Mouse (Mus musculus) heart, embryonic 10.5 days (tissue): ENCODE measurements around the gene Zc3h7b. TPM values are rescaled to one million over a fixed set of nuclear protein-coding genes. Genes with fewer than 3 reads are reported as not detected.
"Not testable (repeated sequence)": the region's sequence is repeated elsewhere in the genome, so short reads cannot be mapped to it uniquely, and the experiment has no call there.

Experiments used
- DNase-seq: peaks from one replicate; pipeline ENCODE4 v3.0.0-alpha.2; 2017; ENCODE audit warnings: low spot score
- H3K27ac ChIP-seq: fragments of 300-500 bp; sonication (generic); 2 replicates; pipeline ENCODE4 v1.5.1; 2016; ENCODE audit warnings: mild to moderate bottlenecking
- H3K27me3 ChIP-seq: fragments of 300-500 bp; sonication (generic); 2 replicates; pipeline ENCODE4 v1.6.1; 2016; ENCODE audit warnings: mild to moderate bottlenecking; ENCODE audit not compliant: poor library complexity, insufficient read depth, severe bottlenecking
- H3K36me3 ChIP-seq: fragments of 300-500 bp; sonication (generic); 2 replicates; pipeline ENCODE4 v1.6.1; 2016; ENCODE audit warnings: mild to moderate bottlenecking, moderate library complexity
- H3K4me1 ChIP-seq: fragments of 300-500 bp; sonication (generic); 2 replicates; pipeline ENCODE4 v1.6.1; 2016; ENCODE audit warnings: mild to moderate bottlenecking
- H3K4me3 ChIP-seq: fragments of 300-500 bp; sonication (generic); 2 replicates; pipeline ENCODE4 v1.5.1; 2016; ENCODE audit warnings: mild to moderate bottlenecking, moderate library complexity
- H3K9me3 ChIP-seq: fragments of 300-500 bp; sonication (generic); 2 replicates; pipeline ENCODE4 v1.6.1; 2016; ENCODE audit warnings: mild to moderate bottlenecking, moderate library complexity
- WGBS: fragments of 180-500 bp; shearing (Covaris S2); methylation state at CpG from one replicate; pipeline ENCODE4 v1.1.7; 2016; 5-methylcytosine and 5-hydroxymethylcytosine counted together
- polyA plus RNA-seq: library from polyadenylated mRNA; unstranded; fragments of >200 nt; fragmentation: Nextera tagmentation; extraction: Ambion mirVana; gene quantifications from 2 replicates; pipeline ENCODE4 v1.2.1, GENCODE M21; 2016

Zc3h7b gene
- 30.1 and 34.2 TPM in 2 replicates for polyA plus RNA-seq

GRCm38 (mm10) chr15:81744992-81745600 lies at the start of gene Zc3h7b, which contains the start of gene Rangap1:
Gene Zc3h7b (plus strand): TSS chr15:81745057.
Gene Rangap1 (minus strand): TSS chr15:81745530.
- Histone ChIP-seq H3K4me3 (peak within 1 kb of the TSS; percentile 92), H3K27me3 (no peaks in the 10 kb centered on the region), H3K4me1 (peaks cover 23% of the 10 kb centered on the region), H3K27ac (peak within 1 kb of the TSS; percentile 98), H3K9me3 (no peaks in the 10 kb centered on the region), H3K36me3 (peaks cover 4% of the 10 kb centered on the region; the same call in 1 of the 2 replicates)
- peak; percentile 89 for DNase-seq
- under 1% methylated on average over 64 of the region's 65 CpGs for WGBS

- no peak for DNase-seq
- peaks cover 54% of the 10 kb centered on the region for H3K27me3 ChIP-seq
- H3K36me3 ChIP-seq, result peaks cover 5% of the 10 kb centered on the region
- WGBS, result 69% methylated on average over 7 of the region's 7 CpGs
- H3K4me3 ChIP-seq, result no peak within 1 kb of the TSS
- H3K9me3 ChIP-seq, result no peaks in the 10 kb centered on the region
- peaks cover 20% of the 10 kb centered on the region for H3K4me1 ChIP-seq
- no peak within 1 kb of the TSS for H3K27ac ChIP-seq
Measured at GRCm38 (mm10) chr15:81697175-81697574, 47.7 kb upstream of the Zc3h7b start, which contains the start of gene Chadl. Gene Chadl (minus strand): TSS chr15:81697287.

GRCm38 (mm10) chr15:81697847-81698246 lies 47.0 kb upstream of the Zc3h7b start:
- WGBS, result 49% methylated on average over 3 of the region's 3 CpGs
- Histone ChIP-seq H3K36me3 (peaks cover 12% of the 10 kb centered on the region), H3K4me1 (peaks cover 20% of the 10 kb centered on the region), H3K9me3 (no peaks in the 10 kb centered on the region), H3K27ac (no peak overlapping the region), H3K27me3 (peaks cover 47% of the 10 kb centered on the region), H3K4me3 (no peak overlapping the region)
- DNase-seq, result no peak

GRCm38 (mm10) chr15:81698532-81698931 lies 46.3 kb upstream of the Zc3h7b start:
- no peak for DNase-seq
- H3K4me3 ChIP-seq, result no peak overlapping the region
- peaks cover 19% of the 10 kb centered on the region for H3K36me3 ChIP-seq
- peaks cover 16% of the 10 kb centered on the region for H3K4me1 ChIP-seq
- H3K27ac ChIP-seq, result no peak overlapping the region
- H3K27me3 ChIP-seq, result peaks cover 40% of the 10 kb centered on the region
- H3K9me3 ChIP-seq, result no peaks in the 10 kb centered on the region
- 70% methylated on average over 2 of the region's 2 CpGs for WGBS

- Histone ChIP-seq H3K27ac (no peak overlapping the region), H3K4me3 (no peak overlapping the region), H3K36me3 (peaks cover 32% of the 10 kb centered on the region), H3K27me3 (peaks cover 24% of the 10 kb centered on the region), H3K9me3 (no peaks in the 10 kb centered on the region), H3K4me1 (no peaks in the 10 kb centered on the region)
- no peak for DNase-seq
- 77% methylated on average over 2 of the region's 2 CpGs for WGBS
Measured at GRCm38 (mm10) chr15:81700161-81700560, 44.7 kb upstream of the Zc3h7b start.

- no peak for DNase-seq
- WGBS, result 70% methylated on average over 8 of the region's 8 CpGs
- Histone ChIP-seq H3K27ac (no peak overlapping the region), H3K36me3 (peaks cover 36% of the 10 kb centered on the region), H3K4me1 (no peaks in the 10 kb centered on the region), H3K27me3 (peaks cover 20% of the 10 kb centered on the region), H3K9me3 (no peaks in the 10 kb centered on the region), H3K4me3 (no peak overlapping the region)
Measured at GRCm38 (mm10) chr15:81700601-81701000, 44.3 kb upstream of the Zc3h7b start.

GRCm38 (mm10) chr15:81701350-81701749 lies 43.5 kb upstream of the Zc3h7b start:
- H3K4me3 ChIP-seq, result not testable (repeated sequence)
- 77% methylated on average over 4 of the region's 4 CpGs for WGBS

GRCm38 (mm10) chr15:81702306-81703093 lies 42.4 kb upstream of the Zc3h7b start:
- Histone ChIP-seq H3K27ac (no peak overlapping the region), H3K4me3 (no peak overlapping the region), H3K27me3 (peaks cover under 1% of the 10 kb centered on the region; the same call in 1 of the 2 replicates), H3K9me3 (no peaks in the 10 kb centered on the region), H3K4me1 (no peaks in the 10 kb centered on the region), H3K36me3 (peaks cover 54% of the 10 kb centered on the region)
- DNase-seq, result no peak
- 87% methylated on average over 13 of the region's 13 CpGs for WGBS

More at GRCm38 (mm10) chr15:81701350-81701749, 43.5 kb upstream of the Zc3h7b start:
- not testable (repeated sequence) for H3K4me1 ChIP-seq, DNase-seq, H3K27ac ChIP-seq, H3K9me3 ChIP-seq
- H3K36me3 ChIP-seq, result peaks cover 44% of the 10 kb centered on the region
- H3K27me3 ChIP-seq, result peaks cover 12% of the 10 kb centered on the region

- WGBS, result 89% methylated on average over 3 of the region's 3 CpGs
Measured at GRCm38 (mm10) chr15:81703094-81703489, 41.8 kb upstream of the Zc3h7b start.

GRCm38 (mm10) chr15:81708991-81709390 lies 35.9 kb upstream of the Zc3h7b start:
- 93% methylated on average over 11 of the region's 11 CpGs for WGBS
- H3K27ac ChIP-seq, result no peak overlapping the region

More at GRCm38 (mm10) chr15:81703094-81703489, 41.8 kb upstream of the Zc3h7b start:
- H3K4me1 ChIP-seq, result no peaks in the 10 kb centered on the region
- no peaks in the 10 kb centered on the region; the same call in 1 of the 2 replicates for H3K27me3 ChIP-seq
- no peak overlapping the region for H3K4me3 ChIP-seq
- no peak overlapping the region for H3K27ac ChIP-seq
- H3K36me3 ChIP-seq, result peaks cover 60% of the 10 kb centered on the region
- H3K9me3 ChIP-seq, result no peaks in the 10 kb centered on the region
- no peak for DNase-seq

GRCm38 (mm10) chr15:81709686-81710085 lies 35.2 kb upstream of the Zc3h7b start:
- no peak for DNase-seq
- no peaks in the 10 kb centered on the region for H3K4me1 ChIP-seq
- H3K36me3 ChIP-seq, result peaks cover 91% of the 10 kb centered on the region
- 92% methylated on average over 1 of the region's 1 CpGs for WGBS
- H3K27me3 ChIP-seq, result no peaks in the 10 kb centered on the region
- H3K4me3 ChIP-seq, result no peak overlapping the region
- no peaks in the 10 kb centered on the region for H3K9me3 ChIP-seq
- no peak overlapping the region for H3K27ac ChIP-seq

More at GRCm38 (mm10) chr15:81708991-81709390, 35.9 kb upstream of the Zc3h7b start:
- Histone ChIP-seq H3K9me3 (no peaks in the 10 kb centered on the region), H3K36me3 (peaks cover 96% of the 10 kb centered on the region), H3K4me3 (no peak overlapping the region), H3K27me3 (no peaks in the 10 kb centered on the region), H3K4me1 (no peaks in the 10 kb centered on the region)
- DNase-seq, result no peak

- WGBS, result 88% methylated on average over 4 of the region's 4 CpGs
- Histone ChIP-seq H3K36me3 (peaks cover 90% of the 10 kb centered on the region), H3K4me1 (no peaks in the 10 kb centered on the region)
Measured at GRCm38 (mm10) chr15:81710801-81711200, 34.1 kb upstream of the Zc3h7b start.

GRCm38 (mm10) chr15:81713742-81714141 lies 31.1 kb upstream of the Zc3h7b start:
- H3K27ac ChIP-seq, result no peak overlapping the region
- no peaks in the 10 kb centered on the region for H3K4me1 ChIP-seq
- no peaks in the 10 kb centered on the region for H3K9me3 ChIP-seq
- DNase-seq, result no peak
- H3K27me3 ChIP-seq, result no peaks in the 10 kb centered on the region
- WGBS, result 87% methylated on average over 6 of the region's 6 CpGs
- H3K4me3 ChIP-seq, result no peak overlapping the region
- peaks cover 93% of the 10 kb centered on the region for H3K36me3 ChIP-seq

More at GRCm38 (mm10) chr15:81710801-81711200, 34.1 kb upstream of the Zc3h7b start:
- H3K4me3 ChIP-seq, result no peak overlapping the region
- no peaks in the 10 kb centered on the region for H3K27me3 ChIP-seq
- H3K9me3 ChIP-seq, result no peaks in the 10 kb centered on the region
- no peak for DNase-seq
- no peak overlapping the region for H3K27ac ChIP-seq
